1 mouse cellular context compared by ENCODE assay signal in the genomic region with DNA sequence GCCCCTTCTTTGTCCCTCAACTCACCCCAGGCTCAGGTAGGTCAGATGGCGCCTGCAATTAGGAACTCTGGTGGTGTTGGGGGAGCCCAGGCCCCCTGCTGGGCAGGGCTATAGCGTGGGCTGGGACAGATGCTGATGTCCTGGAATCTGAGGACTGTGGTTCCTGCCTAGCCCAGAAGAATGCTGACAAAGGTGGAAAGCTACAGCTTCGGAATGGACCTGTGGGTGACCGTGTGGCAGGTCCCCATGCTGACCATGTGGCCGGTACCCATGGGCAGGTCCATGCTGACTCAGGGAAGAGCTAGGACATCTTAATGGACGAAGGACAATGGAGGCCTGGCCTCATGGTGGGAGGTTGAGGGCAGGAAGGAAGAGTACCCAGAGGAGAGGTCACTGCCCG.
TF ChIP-seq lines count a peak whose summit lies in the region.

No protein-coding gene starts in this region.

TF ChIP-seq in CH12.LX, 34 proteins besides CTCF, POLR2A, EP300 and RAD21:
- TF ChIP-seq SMC3 (IDR thresholded peaks at IDR 0.05; ENCODE audit: low read depth, low read length) = peak; percentile 31; the same call in 1 of the 2 replicates
- no peak for TF ChIP-seq CHD2 (IDR thresholded peaks at IDR 0.05; ENCODE audit: low read length)
- no peak for TF ChIP-seq USF2 (conservative IDR thresholded peaks at IDR 0.05; ENCODE audit: low read depth, low read length)
- TF ChIP-seq POLR2AphosphoS2 (IDR thresholded peaks at IDR 0.05; ENCODE audit: low read depth, low read length) = no peak
TF ChIP-seq in CH12.LX: peak in this region for 1.
